Mouse (Mus musculus): ENCODE results near the gene Rfxank. TPM values are rescaled to one million over a fixed set of nuclear protein-coding genes. Genes with fewer than 3 reads are reported as not detected.

Gene Rfxank
- total RNA-seq, 1 experiment from 2014 or later = 6.8 TPM

DNA sequence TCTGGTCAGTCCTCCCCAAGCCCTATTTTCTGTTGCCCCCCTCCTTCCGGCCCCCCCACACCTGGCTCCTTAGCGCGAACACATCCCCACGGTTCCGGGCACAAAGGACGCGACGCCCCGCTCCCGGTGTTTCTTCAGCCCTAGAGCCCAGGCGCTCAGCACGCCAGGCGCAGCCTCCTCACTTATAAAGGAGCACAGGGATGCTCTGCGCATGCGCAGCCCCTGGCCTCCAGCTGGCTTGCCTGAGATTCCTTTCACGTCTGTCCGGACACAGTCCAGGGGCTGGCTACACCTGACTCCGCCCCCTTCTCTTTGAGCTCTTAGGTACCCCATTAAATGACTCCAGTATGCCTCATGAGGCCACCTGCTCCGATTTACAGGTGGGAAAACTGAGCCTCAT, 18.3 kb downstream of the Rfxank start, which contains the start of gene Ncan:
TSS of gene Ncan (minus strand) at position 207 of the 400 bp plus-strand sequence.
- ATAC-seq (replicated peaks in 1 of 2; ENCODE audit: insufficient read depth in 1 of 2, low FRiP score in 2 of 2, low TSS enrichment in 1 of 2, low read depth in 1 of 2, poor library complexity in 2 of 2, severe bottlenecking in 2 of 2) = no peak

- peak in 1 of 2 experiments; percentile 33; a peak in 1 of 4 replicates for ATAC-seq (replicated peaks in 1 of 2; ENCODE audit: insufficient read depth in 1 of 2, low FRiP score in 2 of 2, low TSS enrichment in 1 of 2, low read depth in 1 of 2, poor library complexity in 2 of 2, severe bottlenecking in 2 of 2)
These were observed 19.9 kb downstream of the Rfxank start for GRCm38 (mm10) chr8:70118726-70119700.

DNA sequence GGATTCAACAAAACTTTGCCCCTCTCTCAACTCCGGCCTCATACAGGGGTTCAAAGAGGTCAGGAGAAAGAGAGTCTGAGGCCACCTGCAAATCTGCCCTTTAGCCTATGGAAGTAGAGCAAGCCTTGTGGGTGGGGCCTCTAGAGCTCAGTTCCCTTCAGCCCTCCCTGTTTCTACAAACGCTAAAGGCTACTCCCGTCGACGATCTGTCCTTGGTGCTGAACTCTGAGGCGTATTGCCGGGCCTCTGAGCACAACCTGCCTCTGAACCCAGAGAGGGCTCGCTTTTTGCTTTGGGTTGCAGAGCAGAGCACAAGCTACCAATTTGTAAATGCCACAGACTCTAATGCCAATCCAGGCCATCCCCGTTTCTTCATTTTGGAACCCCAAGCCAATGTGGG, 21.3 kb downstream of the Rfxank start:
- peak; percentile 62 to 69; a peak in 3 of 4 replicates for ATAC-seq (replicated peaks in 1 of 2; ENCODE audit: insufficient read depth in 1 of 2, low FRiP score in 2 of 2, low TSS enrichment in 1 of 2, low read depth in 1 of 2, poor library complexity in 2 of 2, severe bottlenecking in 2 of 2)

DNA sequence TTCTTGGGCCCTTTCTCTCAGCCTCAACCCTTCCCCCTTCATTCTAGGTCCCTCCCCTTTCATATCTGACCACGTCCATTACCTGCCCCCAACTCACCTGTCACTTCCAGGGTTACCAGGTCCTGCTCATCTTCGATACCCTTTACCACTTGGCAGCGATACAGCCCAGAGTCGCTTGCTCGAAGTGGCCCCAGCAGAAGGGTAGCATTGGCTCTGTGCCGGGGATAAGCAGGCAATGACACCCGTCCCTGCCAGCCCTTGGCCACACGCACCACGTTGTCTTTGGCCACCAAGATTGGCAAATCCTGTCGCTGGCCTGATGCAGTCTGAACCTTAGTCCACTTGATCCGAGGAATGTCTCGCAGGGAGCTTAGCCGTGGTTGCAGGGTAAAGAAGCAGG, 24.1 kb downstream of the Rfxank start:
- no peak for ATAC-seq (replicated peaks in 1 of 2; ENCODE audit: insufficient read depth in 1 of 2, low FRiP score in 2 of 2, low TSS enrichment in 1 of 2, low read depth in 1 of 2, poor library complexity in 2 of 2, severe bottlenecking in 2 of 2)

- no peak for ATAC-seq (replicated peaks in 1 of 2; ENCODE audit: insufficient read depth in 1 of 2, low FRiP score in 2 of 2, low TSS enrichment in 1 of 2, low read depth in 1 of 2, poor library complexity in 2 of 2, severe bottlenecking in 2 of 2)
These were observed 24.5 kb downstream of the Rfxank start for GRCm38 (mm10) chr8:70114488-70114887.

DNA sequence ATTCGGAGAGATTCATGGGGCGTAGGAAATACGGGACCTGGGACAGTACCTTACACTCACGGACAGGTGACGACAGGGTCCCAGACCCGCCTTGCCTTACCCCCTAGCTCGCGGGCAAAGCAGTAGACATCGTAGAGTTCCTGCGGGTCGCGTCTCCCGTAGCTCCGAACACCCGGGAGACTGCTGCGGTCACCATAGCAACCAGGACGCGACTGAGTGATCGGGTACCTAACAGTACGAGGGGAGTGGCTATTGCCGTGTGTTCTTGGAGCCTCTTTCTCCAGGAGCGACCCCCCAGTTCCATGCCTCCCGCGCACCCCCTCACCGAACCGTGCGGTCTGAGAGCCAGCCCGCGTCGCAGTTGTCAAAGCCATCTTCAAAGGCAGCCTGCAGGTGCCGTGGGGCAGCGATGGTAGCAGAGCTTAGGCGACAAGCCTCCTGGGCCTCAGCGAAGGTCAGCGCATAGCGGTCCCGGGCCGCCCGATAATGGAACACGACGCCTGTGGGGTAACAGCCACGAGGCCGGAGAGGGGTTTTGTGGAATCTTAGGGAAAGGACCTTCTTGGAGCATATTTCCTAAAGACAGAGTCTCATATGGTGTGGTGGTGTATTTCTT, 26.4 kb downstream of the Rfxank start:
- ATAC-seq (replicated peaks in 1 of 2; ENCODE audit: insufficient read depth in 1 of 2, low FRiP score in 2 of 2, low TSS enrichment in 1 of 2, low read depth in 1 of 2, poor library complexity in 2 of 2, severe bottlenecking in 2 of 2) = no peak

DNA sequence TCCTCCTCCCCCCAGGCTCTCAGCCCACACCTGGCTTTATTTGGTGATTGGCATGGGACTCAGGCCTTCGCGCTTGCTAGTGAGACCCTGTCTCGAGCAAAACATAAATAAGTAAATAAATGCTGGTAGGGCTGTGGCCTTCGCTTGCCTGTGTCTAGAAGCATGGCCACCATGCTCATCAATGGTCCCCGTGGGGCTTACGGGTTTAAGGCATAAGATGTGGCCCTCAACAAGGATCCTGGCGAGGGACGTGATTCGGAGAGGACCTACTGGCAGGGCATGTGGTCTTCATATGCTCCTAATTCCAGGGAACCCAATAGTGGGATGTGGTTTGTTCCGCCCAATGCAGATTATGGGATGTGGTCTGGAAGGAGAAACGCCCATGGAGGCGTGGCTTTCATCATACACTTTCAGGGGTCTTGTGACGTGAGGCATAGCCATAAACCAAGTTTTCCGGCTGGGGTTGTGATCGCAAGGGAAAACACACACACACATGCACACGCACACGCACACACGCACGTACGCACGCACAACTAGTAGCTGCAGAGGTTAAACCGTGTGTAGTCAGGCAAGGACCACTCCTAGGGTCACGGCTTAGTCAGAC, 27.7 kb downstream of the Rfxank start:
- ATAC-seq (replicated peaks in 1 of 2; ENCODE audit: insufficient read depth in 1 of 2, low FRiP score in 2 of 2, low TSS enrichment in 1 of 2, low read depth in 1 of 2, poor library complexity in 2 of 2, severe bottlenecking in 2 of 2) = no peak

DNA sequence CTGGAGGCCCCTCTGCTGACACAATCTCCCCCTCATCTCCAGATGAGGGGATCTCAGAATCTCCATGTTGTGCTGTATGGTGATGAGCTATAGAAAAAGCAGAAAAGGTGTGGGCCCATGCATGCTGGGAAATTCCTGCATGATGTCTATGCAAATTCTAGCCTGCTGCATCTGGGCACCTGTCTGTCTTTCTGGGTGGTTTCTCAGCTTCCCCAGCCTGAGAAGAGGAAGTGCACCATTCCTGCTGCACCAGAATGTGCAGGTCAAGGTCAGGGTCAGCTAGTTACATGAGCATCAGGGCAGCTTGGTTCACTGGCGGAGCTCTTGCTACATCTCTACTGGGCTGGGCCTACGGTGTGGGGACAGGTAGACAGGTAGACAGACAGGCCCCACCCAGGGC, 28.5 kb downstream of the Rfxank start:
- no peak for ATAC-seq (replicated peaks in 1 of 2; ENCODE audit: insufficient read depth in 1 of 2, low FRiP score in 2 of 2, low TSS enrichment in 1 of 2, low read depth in 1 of 2, poor library complexity in 2 of 2, severe bottlenecking in 2 of 2)

GRCm38 (mm10) chr8:70104922-70105321, 34.0 kb downstream of the Rfxank start:
- no peak for ATAC-seq (replicated peaks in 1 of 2; ENCODE audit: insufficient read depth in 1 of 2, low FRiP score in 2 of 2, low TSS enrichment in 1 of 2, low read depth in 1 of 2, poor library complexity in 2 of 2, severe bottlenecking in 2 of 2)

GRCm38 (mm10) chr8:70104506-70104905, 34.4 kb downstream of the Rfxank start:
- peak; percentile 68 to 79 for ATAC-seq (replicated peaks in 1 of 2; ENCODE audit: insufficient read depth in 1 of 2, low FRiP score in 2 of 2, low TSS enrichment in 1 of 2, low read depth in 1 of 2, poor library complexity in 2 of 2, severe bottlenecking in 2 of 2)

GRCm38 (mm10) chr8:70100241-70100640, 38.7 kb downstream of the Rfxank start:
- no peak for ATAC-seq (replicated peaks in 1 of 2; ENCODE audit: insufficient read depth in 1 of 2, low FRiP score in 2 of 2, low TSS enrichment in 1 of 2, low read depth in 1 of 2, poor library complexity in 2 of 2, severe bottlenecking in 2 of 2)

DNA sequence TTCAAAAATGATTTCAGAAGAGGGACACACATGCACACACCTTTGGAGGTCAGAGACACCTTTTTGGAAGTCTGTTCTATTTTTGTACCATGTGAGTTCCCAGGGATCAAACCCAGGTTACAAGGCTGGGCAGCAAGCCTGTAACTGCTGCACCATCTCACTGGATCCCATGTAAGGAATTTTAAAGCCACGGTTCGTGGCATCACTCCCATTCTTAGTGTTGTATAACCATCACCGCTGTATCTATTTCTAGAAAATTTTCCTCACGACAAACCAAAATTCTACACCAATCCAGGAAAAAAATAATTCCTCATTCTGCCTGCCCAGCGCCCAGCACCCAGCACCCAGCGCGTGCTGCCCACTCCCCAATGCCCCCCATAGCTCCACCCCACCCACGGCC, 39.7 kb downstream of the Rfxank start:
- ATAC-seq (replicated peaks in 1 of 2; ENCODE audit: insufficient read depth in 1 of 2, low FRiP score in 2 of 2, low TSS enrichment in 1 of 2, low read depth in 1 of 2, poor library complexity in 2 of 2, severe bottlenecking in 2 of 2) = no peak

- ATAC-seq (replicated peaks in 1 of 2; ENCODE audit: insufficient read depth in 1 of 2, low FRiP score in 2 of 2, low TSS enrichment in 1 of 2, low read depth in 1 of 2, poor library complexity in 2 of 2, severe bottlenecking in 2 of 2) = no peak
These were observed 46.2 kb downstream of the Rfxank start for GRCm38 (mm10) chr8:70092786-70093185.

DNA sequence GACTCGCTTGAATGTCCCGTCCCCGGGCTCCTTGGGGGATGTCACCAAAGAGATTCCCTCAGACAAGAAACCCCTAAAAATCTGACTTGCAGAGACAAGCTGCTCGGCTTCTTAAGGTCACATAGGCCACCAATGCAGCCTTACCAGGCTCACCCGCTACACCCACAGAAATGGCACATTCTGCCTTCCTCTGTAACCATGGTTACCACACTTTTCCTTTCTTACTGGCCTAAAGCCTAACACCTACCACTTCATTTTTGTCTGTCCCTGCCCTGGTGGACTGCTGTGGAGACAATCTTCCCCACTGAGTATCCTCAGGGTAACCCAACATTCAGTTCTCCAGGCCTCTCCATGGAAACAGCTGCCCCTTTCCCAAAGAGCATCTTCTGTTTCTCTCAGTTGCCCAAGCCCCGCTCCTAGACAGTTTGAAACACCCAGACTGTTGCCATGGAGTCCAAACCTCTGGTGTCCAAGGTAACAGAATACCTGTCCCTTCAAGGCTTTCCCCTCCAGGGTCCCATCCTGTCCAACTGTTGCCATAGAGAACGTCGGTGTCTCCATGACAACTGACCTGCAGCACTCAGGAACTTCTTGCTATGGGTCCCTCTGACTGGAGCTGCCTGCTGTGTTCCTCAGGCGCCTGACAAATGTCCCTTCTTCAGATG, 49.5 kb downstream of the Rfxank start:
- ATAC-seq (replicated peaks in 1 of 2; ENCODE audit: insufficient read depth in 1 of 2, low FRiP score in 2 of 2, low TSS enrichment in 1 of 2, low read depth in 1 of 2, poor library complexity in 2 of 2, severe bottlenecking in 2 of 2) = no peak

- peak; percentile 13 to 30; a peak in 1 of 4 replicates for ATAC-seq (replicated peaks in 1 of 2; ENCODE audit: insufficient read depth in 1 of 2, low FRiP score in 2 of 2, low TSS enrichment in 1 of 2, low read depth in 1 of 2, poor library complexity in 2 of 2, severe bottlenecking in 2 of 2)
These were observed 50.9 kb downstream of the Rfxank start for GRCm38 (mm10) chr8:70087836-70088650.

DNA sequence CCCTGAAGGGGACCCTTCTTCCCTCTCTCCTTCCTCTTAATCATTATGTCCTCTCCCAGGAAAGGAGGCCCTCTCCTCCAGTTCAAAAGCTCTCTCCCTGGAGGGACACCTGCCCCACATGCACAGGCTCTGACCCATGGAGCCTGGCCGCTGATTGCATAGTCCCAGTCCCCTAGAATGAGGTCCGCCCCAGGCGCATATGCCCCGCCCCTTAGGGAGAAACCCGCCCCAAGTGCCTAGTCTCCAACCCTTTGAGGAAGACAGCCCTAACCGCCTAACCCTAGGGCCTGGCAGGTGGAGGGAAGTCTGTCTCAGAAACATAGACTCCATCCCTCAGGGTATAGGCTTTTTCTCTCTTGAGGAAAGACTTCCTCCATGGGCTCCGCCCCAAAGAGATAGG, 51.7 kb downstream of the Rfxank start:
- no peak for ATAC-seq (replicated peaks in 1 of 2; ENCODE audit: insufficient read depth in 1 of 2, low FRiP score in 2 of 2, low TSS enrichment in 1 of 2, low read depth in 1 of 2, poor library complexity in 2 of 2, severe bottlenecking in 2 of 2)

- ATAC-seq (replicated peaks in 1 of 2; ENCODE audit: insufficient read depth in 1 of 2, low FRiP score in 2 of 2, low TSS enrichment in 1 of 2, low read depth in 1 of 2, poor library complexity in 2 of 2, severe bottlenecking in 2 of 2) = no peak
These were observed 52.8 kb downstream of the Rfxank start for GRCm38 (mm10) chr8:70086151-70086550.
